Mouse (Mus musculus): Measurements from ENCODE around the gene Cct6b.

DNA sequence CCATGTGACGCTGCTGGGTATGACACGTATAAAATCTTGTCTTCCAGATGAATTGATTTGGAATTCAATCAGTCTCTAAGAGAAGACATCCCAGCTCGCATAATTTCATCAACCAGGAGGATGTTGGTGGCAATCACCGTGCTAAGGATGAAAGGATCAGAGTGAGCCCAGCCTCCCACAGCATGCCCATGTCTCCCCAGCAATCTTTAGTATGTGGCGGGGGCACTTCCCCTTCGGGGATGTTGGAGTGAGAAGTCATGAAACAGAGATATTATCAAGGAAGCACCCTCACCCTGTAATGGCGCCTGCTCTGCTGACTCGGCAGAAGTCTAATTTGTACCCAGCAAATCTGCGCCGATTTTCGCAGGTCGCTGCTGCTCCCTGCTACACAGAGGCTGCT is 44.8 kb downstream of the Cct6b start:
- TF ChIP-seq CTCF (IDR thresholded peaks at IDR 0.05) (no peak), EP300 (IDR thresholded peaks at IDR 0.05; ENCODE audit: insufficient read depth, low read depth, low read length) (no peak), POLR2A (IDR thresholded peaks at IDR 0.05; ENCODE audit: insufficient read depth, low read depth, low read length) (no peak)
